Mouse (Mus musculus): ENCODE results near the gene March6. TPM values are rescaled to one million over a fixed set of nuclear protein-coding genes. Genes with fewer than 3 reads are reported as not detected.
A peak's percentile ranks its signal among the peaks of the same experiment; 100 is the strongest.

March6 gene
- 12.9 and 15.6 TPM in 2 replicates for polyA plus RNA-seq (2015; fragmentation: Nextera tagmentation; extraction: Ambion mirVana)

DNA sequence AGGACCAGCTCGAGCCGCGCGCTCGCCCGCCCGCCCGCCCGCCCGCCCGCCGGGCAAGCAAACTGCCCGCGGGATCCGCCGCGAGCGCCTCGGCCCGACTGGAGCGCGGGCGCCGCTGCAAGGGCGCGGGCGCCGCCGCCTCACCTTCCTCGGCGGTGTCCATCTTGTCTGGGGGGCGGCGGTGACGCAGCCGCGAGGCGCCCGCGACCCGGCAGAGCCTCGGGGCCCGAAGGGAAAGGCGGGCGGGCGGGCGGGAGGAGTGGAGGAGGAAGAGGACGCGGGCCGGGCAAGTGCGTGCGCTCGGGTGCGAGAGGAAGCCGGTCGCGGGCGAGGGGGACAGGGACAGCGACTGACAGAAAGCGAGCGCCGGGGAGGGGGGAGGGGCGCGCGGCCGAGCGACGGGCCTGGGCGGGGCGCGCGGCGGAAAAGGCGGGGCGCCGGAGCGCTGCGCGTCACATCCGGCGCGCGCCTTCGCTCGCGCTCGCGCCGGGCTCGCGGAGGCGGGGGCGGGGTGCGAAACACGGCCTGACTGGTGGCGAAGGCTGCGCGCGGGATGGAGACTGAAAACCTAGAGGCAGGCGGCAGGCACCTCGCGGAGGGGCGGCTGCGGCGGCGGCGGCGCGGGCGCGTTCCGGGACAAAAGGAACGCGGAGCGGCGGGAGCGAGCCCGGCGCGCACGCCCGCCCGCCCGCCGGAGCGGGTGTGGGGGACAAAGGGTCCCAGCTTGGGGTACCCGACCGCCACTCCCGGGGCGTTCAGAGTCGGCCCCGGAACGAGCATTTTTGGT lies at the start of gene March6:
TSS of gene March6 (minus strand) at position 395 of the 787 bp plus-strand sequence.
- ATAC-seq (ENCODE audit: insufficient read depth): peak; percentile 85
- Histone ChIP-seq H3K4me3 (replicated peaks) (peak within 1 kb of the TSS; percentile 95), H3K27ac (replicated peaks) (peak within 1 kb of the TSS; percentile 97), H3K9ac (peak within 1 kb of the TSS; percentile 96), H3K27me3 (no peaks in the 10 kb centered on the region), H3K9me3 (replicated peaks) (no peaks in the 10 kb centered on the region), H3K36me3 (replicated peaks) (no peaks in the 10 kb centered on the region), H3K4me1 (replicated peaks) (peaks cover 64% of the 10 kb centered on the region), H3K4me2 (peak within 1 kb of the TSS; percentile 91)
- WGBS (ENCODE audit: insufficient replicate concordance): 1% methylated on average over 110 of the region's 132 CpGs

DNA sequence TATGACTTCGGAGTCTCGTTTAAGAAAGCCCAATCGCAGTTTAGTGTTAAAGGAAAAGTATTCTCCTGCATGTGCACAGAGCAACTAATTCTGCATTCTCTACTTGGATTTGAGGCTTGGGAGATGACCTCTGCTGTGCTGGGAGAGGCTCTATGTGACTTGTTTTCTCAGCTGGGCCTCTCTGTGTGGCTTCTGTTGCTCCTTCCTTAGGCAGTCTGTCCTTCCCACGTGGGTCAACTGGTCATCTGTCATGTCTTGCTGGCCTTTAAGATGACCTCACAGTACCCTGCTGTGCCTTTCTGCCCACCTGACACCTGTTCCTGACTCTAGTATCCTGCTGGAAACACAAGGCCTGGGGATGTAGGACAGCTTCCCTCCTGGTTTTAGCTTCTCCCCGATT lies 45.2 kb upstream of the March6 start:
- Histone ChIP-seq H3K4me2 (no peak overlapping the region), H3K36me3 (replicated peaks) (no peaks in the 10 kb centered on the region), H3K27me3 (no peaks in the 10 kb centered on the region), H3K9ac (no peak overlapping the region), H3K9me3 (replicated peaks) (no peaks in the 10 kb centered on the region), H3K27ac (replicated peaks) (no peak overlapping the region), H3K4me1 (replicated peaks) (peaks cover 27% of the 10 kb centered on the region), H3K4me3 (replicated peaks) (no peak overlapping the region)
- 74% methylated on average over 5 of the region's 5 CpGs for WGBS (ENCODE audit: insufficient replicate concordance)
- ATAC-seq (ENCODE audit: insufficient read depth): no peak

DNA sequence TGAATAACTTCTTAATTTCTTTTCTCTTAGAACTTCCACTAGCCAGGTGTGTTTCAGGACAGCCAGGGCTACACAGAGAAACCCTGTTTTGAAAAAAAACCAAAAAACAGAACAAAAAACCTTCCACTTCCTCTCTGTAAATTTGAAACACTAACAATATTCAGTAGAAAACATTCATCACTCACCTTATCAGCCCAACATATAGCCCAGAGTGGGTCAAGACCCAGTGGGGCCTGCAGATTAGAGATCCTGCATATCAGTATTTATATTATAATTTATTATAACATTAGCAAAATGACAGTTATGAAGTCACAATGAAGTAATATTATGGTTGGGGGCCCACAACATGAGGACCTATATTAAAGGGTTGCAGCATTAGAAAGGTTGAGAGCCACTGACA lies 42.8 kb upstream of the March6 start:
- Histone ChIP-seq H3K4me3 (replicated peaks) (no peak overlapping the region), H3K27me3 (no peaks in the 10 kb centered on the region), H3K27ac (replicated peaks) (peak overlapping the region; percentile 31), H3K4me1 (replicated peaks) (peaks cover 44% of the 10 kb centered on the region), H3K9ac (no peak overlapping the region), H3K9me3 (replicated peaks) (no peaks in the 10 kb centered on the region), H3K4me2 (no peak overlapping the region), H3K36me3 (replicated peaks) (no peaks in the 10 kb centered on the region)
- peak; percentile 54; the same call in 1 of the 2 replicates for ATAC-seq (ENCODE audit: insufficient read depth)

DNA sequence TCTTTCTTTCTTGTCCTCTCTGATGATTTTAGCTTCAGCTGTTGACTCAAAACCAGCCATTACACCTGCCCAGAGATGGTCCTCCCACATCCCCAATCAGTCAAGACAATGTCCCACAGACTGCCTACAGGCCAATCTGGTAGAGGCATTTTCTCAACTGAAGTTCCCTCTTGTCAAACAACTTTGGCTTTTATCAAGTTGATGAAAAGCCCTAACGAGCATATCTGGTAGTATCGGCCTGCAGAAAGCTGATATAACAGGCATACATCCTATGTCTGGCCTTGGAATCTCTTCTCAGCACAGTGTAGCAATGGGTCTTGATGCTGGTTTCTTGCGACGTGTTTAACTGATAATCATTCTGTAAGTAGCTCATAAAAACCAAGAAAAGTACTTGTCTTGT lies 42.4 kb upstream of the March6 start:
- peak overlapping the region; percentile 31 for H3K27ac ChIP-seq (replicated peaks)
- H3K4me3 ChIP-seq (replicated peaks): no peak overlapping the region
- no peaks in the 10 kb centered on the region for H3K36me3 ChIP-seq (replicated peaks)
- no peak overlapping the region for H3K9ac ChIP-seq
- peak; percentile 75 for ATAC-seq (ENCODE audit: insufficient read depth)
- H3K27me3 ChIP-seq: no peaks in the 10 kb centered on the region
- H3K4me1 ChIP-seq (replicated peaks): peaks cover 47% of the 10 kb centered on the region
- no peaks in the 10 kb centered on the region for H3K9me3 ChIP-seq (replicated peaks)
- WGBS (ENCODE audit: insufficient replicate concordance): 13% methylated on average over 4 of the region's 4 CpGs
- no peak overlapping the region for H3K4me2 ChIP-seq

DNA sequence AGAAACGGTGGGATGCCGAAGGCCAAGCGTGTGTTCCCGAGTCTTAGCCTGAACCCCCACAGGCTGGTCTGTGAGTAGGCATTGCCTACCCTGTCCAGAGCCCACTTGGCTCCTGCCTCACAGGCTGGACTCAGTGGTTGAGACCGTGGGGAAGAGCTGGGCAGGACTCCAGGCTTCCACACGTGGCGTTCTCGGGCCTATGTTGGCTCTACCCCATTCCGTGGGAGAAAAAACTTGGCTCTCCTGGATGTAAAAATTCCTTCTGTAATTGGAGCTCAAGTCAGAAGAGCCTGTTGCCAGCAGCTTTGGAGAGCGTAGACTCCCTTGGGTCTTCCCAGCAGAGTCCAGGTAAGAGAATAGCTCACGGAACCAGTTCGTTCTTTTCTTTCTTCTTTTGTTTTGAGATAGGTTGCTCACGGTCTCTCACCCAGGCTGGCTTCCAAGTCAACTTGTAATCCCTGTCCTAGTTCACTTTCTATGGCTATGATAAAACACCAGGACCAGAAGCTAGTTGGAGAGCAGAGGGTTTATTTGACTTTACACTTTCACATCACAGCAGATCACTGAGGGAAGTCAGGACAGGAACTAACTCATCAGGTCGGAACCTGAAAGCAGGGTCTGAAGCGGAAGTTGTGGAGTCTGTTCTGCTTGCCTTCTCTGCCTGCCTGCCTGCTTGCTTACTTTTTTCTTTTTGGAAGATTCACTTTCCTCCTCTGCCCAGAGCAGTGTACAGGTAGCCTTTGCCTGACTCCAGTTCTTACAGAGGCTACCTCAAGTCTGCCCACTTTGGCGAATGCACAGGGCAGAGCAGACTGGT lies 41.3 kb upstream of the March6 start:
- Histone ChIP-seq H3K27me3 (no peaks in the 10 kb centered on the region), H3K27ac (replicated peaks) (no peak overlapping the region), H3K4me2 (no peak overlapping the region), H3K4me1 (replicated peaks) (peaks cover 55% of the 10 kb centered on the region), H3K9me3 (replicated peaks) (no peaks in the 10 kb centered on the region), H3K4me3 (replicated peaks) (no peak overlapping the region), H3K9ac (no peak overlapping the region), H3K36me3 (replicated peaks) (no peaks in the 10 kb centered on the region)
- 75% methylated on average over 16 of the region's 16 CpGs for whole genome bisulfite sequencing (ENCODE audit: insufficient replicate concordance)
- no peak for ATAC-seq (ENCODE audit: insufficient read depth)

DNA sequence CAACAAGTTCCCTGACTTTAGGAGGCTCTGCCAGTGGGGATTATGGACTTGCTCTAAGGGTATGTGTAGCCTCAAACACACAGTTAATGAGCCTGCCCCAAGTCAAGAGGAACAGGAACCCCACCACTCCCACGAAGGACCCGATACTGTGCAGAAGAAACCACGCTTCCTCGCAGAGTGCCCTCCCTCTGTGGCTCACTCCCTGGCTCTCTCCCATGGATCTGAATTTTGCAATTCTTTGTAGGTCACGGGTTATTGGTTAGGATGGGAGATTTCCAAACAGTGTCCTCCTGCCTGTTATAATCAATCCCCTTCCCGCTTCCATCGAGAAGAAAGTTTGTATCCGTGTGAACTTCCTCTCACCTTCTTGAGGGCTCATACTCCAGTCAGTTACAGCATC lies 40.1 kb upstream of the March6 start:
- ATAC-seq (ENCODE audit: insufficient read depth): no peak
- Histone ChIP-seq H3K27ac (replicated peaks) (no peak overlapping the region), H3K27me3 (no peaks in the 10 kb centered on the region), H3K4me2 (no peak overlapping the region), H3K9me3 (replicated peaks) (no peaks in the 10 kb centered on the region), H3K4me1 (replicated peaks) (peaks cover 55% of the 10 kb centered on the region), H3K9ac (no peak overlapping the region), H3K4me3 (replicated peaks) (no peak overlapping the region), H3K36me3 (replicated peaks) (no peaks in the 10 kb centered on the region)
- 49% methylated on average over 8 of the region's 8 CpGs for WGBS (ENCODE audit: insufficient replicate concordance)

DNA sequence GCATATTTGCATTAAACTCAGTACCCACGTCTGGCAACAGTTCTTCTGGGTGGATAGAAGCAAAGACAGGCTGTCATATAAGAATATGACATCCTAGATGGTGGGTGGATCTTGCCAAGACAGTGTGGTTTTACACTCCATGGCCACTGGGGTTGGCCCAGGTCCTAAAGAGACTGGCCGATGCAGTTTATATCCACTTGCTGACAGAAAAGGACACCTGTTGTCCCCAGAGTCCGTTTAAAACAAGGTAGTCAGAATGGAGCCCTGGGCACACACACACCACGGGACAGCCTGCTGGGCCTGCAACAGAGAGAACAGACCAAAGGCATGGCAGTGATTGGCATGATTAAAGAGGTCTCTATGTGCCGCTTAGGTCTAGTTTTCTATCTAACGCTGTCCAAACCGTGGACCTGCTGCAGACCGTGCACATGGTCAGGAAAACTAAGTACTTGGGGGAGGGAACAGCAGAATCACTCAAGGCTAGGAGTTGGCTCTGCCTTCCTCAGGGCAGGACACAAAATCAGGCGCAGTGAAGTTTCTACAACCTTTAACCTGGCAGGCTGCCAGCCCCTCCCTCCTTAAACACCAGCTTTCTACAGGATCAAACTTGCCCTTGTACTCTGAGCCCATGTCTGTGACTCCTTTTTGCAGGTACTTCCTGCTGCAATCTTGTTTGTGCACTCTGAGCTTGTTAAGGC lies 38.6 kb upstream of the March6 start:
- Histone ChIP-seq H3K36me3 (replicated peaks) (no peaks in the 10 kb centered on the region), H3K27ac (replicated peaks) (0 out of 2 replicates have a peak overlapping the region, but pooled peaks have one; percentile 14), H3K4me3 (replicated peaks) (no peak overlapping the region), H3K9me3 (replicated peaks) (no peaks in the 10 kb centered on the region), H3K9ac (no peak overlapping the region), H3K27me3 (no peaks in the 10 kb centered on the region), H3K4me2 (0 out of 2 replicates have a peak overlapping the region, but pooled peaks have one; percentile 7), H3K4me1 (replicated peaks) (peaks cover 55% of the 10 kb centered on the region)
- WGBS (ENCODE audit: insufficient replicate concordance): 53% methylated on average over 9 of the region's 9 CpGs
- no peak for ATAC-seq (ENCODE audit: insufficient read depth)

DNA sequence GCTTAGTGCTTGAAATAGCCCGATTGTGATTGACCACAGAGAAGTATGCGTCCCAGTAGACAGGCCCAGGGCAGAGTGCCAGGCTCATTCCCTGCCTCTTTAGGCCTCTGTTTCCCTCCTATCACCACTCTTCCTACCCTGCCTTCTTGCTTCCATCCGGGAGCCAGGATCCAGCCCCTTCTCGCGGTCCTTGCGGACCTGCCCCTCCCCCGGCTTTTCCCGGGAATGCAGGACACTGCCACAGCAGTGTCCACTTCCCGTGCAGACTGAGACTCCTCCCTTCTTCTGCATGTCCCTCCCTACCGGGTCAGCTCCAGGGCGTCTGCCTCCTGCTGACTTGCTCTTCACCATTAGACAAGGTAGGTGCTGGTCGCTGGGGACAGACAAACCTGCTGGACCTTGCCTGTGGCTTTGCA lies 37.7 kb upstream of the March6 start:
- Histone ChIP-seq H3K9me3 (replicated peaks) (no peaks in the 10 kb centered on the region), H3K27ac (replicated peaks) (no peak overlapping the region), H3K9ac (no peak overlapping the region), H3K27me3 (no peaks in the 10 kb centered on the region), H3K4me2 (peak overlapping the region; percentile 43), H3K4me3 (replicated peaks) (peak overlapping the region; percentile 20; the same call in 1 of the 2 replicates), H3K36me3 (replicated peaks) (no peaks in the 10 kb centered on the region), H3K4me1 (replicated peaks) (peaks cover 56% of the 10 kb centered on the region)
- peak; percentile 41; the same call in 1 of the 2 replicates for ATAC-seq (ENCODE audit: insufficient read depth)
- WGBS (ENCODE audit: insufficient replicate concordance): 56% methylated on average over 12 of the region's 12 CpGs

DNA sequence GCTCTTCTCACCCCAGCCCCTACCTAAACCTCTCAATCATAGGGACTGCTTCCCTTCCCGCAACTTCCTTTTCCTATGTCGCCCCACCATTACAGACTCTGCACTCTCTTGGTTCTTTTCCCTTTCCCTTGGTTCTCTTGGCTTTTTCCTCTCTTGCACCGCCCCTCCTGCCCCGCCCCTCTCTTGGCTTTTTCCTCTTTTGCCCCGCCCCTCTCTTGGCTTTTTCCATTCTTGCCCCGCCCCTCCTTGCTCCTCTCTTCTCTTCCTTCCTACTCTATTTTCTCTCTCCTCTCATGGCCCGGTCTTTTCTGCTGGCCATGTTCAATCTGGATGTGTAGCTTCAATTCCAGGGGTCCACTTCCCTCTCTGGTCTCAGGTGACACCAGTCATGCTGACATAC lies 36.6 kb upstream of the March6 start:
- Histone ChIP-seq H3K27ac (replicated peaks) (no peak overlapping the region), H3K36me3 (replicated peaks) (no peaks in the 10 kb centered on the region), H3K4me3 (replicated peaks) (no peak overlapping the region), H3K27me3 (no peaks in the 10 kb centered on the region), H3K4me2 (no peak overlapping the region), H3K9me3 (replicated peaks) (no peaks in the 10 kb centered on the region), H3K9ac (no peak overlapping the region), H3K4me1 (replicated peaks) (peaks cover 52% of the 10 kb centered on the region)
- 47% methylated on average over 7 of the region's 7 CpGs for WGBS (ENCODE audit: insufficient replicate concordance)
- no peak for ATAC-seq (ENCODE audit: insufficient read depth)

DNA sequence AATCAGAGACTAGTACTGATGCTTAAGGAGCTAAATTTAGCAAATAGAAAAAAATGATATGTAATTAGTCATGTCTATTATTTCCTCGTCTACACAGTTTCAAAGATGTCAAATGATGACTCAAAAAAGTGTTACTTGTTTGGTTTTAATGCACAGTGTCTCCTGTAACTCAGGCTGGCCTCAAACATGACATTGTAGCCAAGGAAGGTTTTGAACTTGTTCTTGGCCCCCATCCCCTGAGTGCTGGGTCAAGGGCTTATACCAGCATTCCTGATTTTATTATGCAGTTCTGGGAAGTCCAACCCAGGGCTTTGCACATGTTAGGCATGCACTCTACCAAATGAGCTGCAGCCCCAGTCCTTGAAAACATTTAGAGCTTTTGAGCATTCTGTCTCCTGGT lies 34.9 kb upstream of the March6 start:
- Histone ChIP-seq H3K9ac (no peak overlapping the region), H3K4me1 (replicated peaks) (peaks cover 38% of the 10 kb centered on the region), H3K27ac (replicated peaks) (no peak overlapping the region), H3K4me2 (no peak overlapping the region), H3K9me3 (replicated peaks) (no peaks in the 10 kb centered on the region), H3K36me3 (replicated peaks) (no peaks in the 10 kb centered on the region), H3K27me3 (no peaks in the 10 kb centered on the region), H3K4me3 (replicated peaks) (no peak overlapping the region)
- 37% methylated on average over 1 of the region's 1 CpGs for WGBS (ENCODE audit: insufficient replicate concordance)
- no peak for ATAC-seq (ENCODE audit: insufficient read depth)

DNA sequence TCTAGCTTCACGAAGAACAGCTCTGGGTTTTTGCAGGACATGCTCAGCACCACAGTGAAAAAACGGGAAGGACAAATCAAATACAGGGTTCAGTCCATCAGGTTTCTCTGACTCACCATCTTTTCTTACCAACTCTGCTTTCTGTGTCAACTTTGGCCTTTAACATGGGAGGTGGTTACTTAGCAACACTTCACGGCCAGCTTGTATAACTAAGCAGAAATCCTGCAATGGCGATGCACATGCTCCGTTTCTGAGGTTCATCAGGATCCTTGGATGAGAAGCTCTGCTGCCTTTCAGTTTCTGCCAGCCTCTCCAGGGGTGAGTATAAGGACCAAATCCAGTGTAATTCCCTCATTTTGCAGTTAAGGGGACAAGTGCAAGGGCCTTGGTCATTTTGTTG lies 34.3 kb upstream of the March6 start, which contains the start of gene Cmbl:
TSS of gene Cmbl (plus strand) at position 206 of the 400 bp plus-strand sequence.
- ATAC-seq (ENCODE audit: insufficient read depth): no peak
- H3K27ac ChIP-seq (replicated peaks): no peak within 1 kb of the TSS
- no peaks in the 10 kb centered on the region for H3K9me3 ChIP-seq (replicated peaks)
- no peak within 1 kb of the TSS for H3K9ac ChIP-seq
- no peak within 1 kb of the TSS; the same call in 1 of the 2 replicates for H3K4me2 ChIP-seq
- H3K4me1 ChIP-seq (replicated peaks): peaks cover 32% of the 10 kb centered on the region
- no peaks in the 10 kb centered on the region for H3K36me3 ChIP-seq (replicated peaks)
- no peaks in the 10 kb centered on the region for H3K27me3 ChIP-seq
- no peak within 1 kb of the TSS for H3K4me3 ChIP-seq (replicated peaks)
- 64% methylated on average over 5 of the region's 5 CpGs for WGBS (ENCODE audit: insufficient replicate concordance)

Measured in liver, embryonic 15.5 days (tissue).